Mouse (Mus musculus) spleen, adult 2 months (tissue): ENCODE results near the gene Ntrk2.

Experiments used
- CTCF ChIP-seq: fragments of 200-500 bp; IDR thresholded peaks from 2 replicates; pipeline ENCODE4 v1.5.1; 2011; ENCODE audit warnings: mild to moderate bottlenecking, inconsistent platforms; ENCODE audit not compliant: insufficient read depth, insufficient read length, insufficient replicate concordance; ENCODE audit errors: extremely low read depth
- POLR2A ChIP-seq: fragments of 200-500 bp; IDR thresholded peaks from 2 replicates; pipeline ENCODE4 v1.6.1; 2011; ENCODE audit warnings: low read depth, low read length, inconsistent platforms

DNA sequence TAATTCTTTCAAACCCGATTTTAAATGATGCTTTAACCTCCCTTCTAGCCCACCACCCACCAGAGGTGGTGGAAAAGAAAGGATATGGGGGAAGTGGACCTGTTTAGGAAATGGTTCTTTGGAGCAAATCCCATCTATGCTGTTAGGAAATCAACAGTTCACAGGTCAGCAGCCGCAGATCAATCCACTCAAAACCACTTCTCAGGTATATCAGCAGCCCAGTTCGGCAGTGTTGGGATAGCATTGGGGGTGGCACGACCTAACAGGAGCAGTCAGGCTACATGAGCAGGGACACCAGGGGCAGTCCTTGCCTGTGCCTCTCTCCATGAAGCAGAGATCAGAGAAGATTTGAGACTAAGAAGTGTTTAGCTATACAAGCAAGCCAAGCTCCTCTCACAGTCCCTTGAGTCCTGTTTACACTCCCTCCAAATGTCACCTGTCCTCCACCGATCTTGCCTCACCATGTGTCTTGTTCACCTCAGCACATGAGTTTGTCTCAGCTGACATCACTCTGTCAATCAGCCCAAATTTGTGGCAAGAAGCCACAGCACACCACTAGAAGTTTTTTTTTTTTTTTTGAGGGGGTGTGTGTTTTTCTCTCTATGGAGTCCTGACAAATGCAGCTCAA is 45.3 kb upstream of the Ntrk2 start:
- no peak for TF ChIP-seq POLR2A
- no peak for TF ChIP-seq CTCF
